Comparison of ENCODE assay signal across 9 mouse cellular contexts in the genomic region with DNA sequence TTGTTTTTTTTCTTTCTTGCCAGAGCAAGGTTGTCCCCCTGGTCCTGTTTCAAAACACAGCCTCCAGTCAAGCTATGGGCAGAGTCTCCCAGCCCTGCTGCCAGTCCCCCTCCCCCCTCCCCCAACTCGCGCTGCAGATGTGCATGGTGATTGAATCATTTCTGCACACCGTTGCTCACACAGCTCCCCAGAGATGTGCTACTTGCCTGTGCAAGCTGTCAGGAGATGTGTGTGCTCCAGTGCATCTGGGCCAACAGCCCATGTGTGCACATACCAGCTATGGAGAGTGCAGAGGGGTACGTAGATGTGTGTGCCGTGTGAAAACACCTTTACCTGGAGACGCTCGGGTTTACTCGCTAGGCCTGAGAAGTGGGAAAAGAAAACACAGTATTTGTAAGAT.
DNase-seq lines count a peak whose midpoint lies in the region; ATAC-seq and TF ChIP-seq lines count a peak whose summit lies in the region.
"Had no signal": no experiment of that assay in that cellular context is flagged by ENCODE, and none has a peak within 500 bp of the region (broad histone marks: within the 10 kb centered on the region; RNA-seq: fewer than 3 reads in every experiment).

No protein-coding gene starts in this region.

- H3K4me3 ChIP-seq in kidney, embryonic 16.5 days (ENCODE audit: low read length), result no peak overlapping the region
- no peak overlapping the region for H3K4me3 ChIP-seq in embryonic facial prominence, embryonic 14.5 days (ENCODE audit: low read depth, low read length)
- H3K4me3 ChIP-seq in hindbrain, embryonic 12.5 days, result no peak overlapping the region
- H3K4me3 ChIP-seq in midbrain, postnatal 0 days (ENCODE audit: low read depth, low read length), result no peak overlapping the region

- 0 out of 2 replicates have a peak overlapping the region, but pooled peaks have one; percentile 32 for H3K9ac ChIP-seq in kidney, embryonic 16.5 days (replicated peaks; ENCODE audit: low read length)
- no peak overlapping the region for H3K9ac ChIP-seq in embryonic facial prominence, embryonic 14.5 days (ENCODE audit: low read depth, low read length)
- no peak overlapping the region for H3K9ac ChIP-seq in hindbrain, embryonic 12.5 days
- peak overlapping the region; percentile 14; the same call in 1 of the 2 replicates for H3K9ac ChIP-seq in midbrain, postnatal 0 days (replicated peaks; ENCODE audit: low read length, poor library complexity, severe bottlenecking)

- no peaks in the 10 kb centered on the region for H3K9me3 ChIP-seq in kidney, embryonic 16.5 days (ENCODE audit: low read length)
- no peaks in the 10 kb centered on the region for H3K9me3 ChIP-seq in embryonic facial prominence, embryonic 14.5 days (ENCODE audit: control insufficient read depth, low read length)
- H3K9me3 ChIP-seq in hindbrain, embryonic 12.5 days (replicated peaks), result no peaks in the 10 kb centered on the region
- no peaks in the 10 kb centered on the region for H3K9me3 ChIP-seq in midbrain, postnatal 0 days (ENCODE audit: low read length)

- no peak for DNase-seq in kidney, postnatal 4 days
- DNase-seq in embryonic facial prominence, embryonic 14.5 days (ENCODE audit: low spot score), result no peak
- peak; percentile 51 for DNase-seq in midbrain, postnatal 0 days (ENCODE audit: low spot score)
- DNase-seq in Muller cell, postnatal 12 days (ENCODE audit: inconsistent ontology term), result no peak
- no peak for DNase-seq in left cerebral cortex, postnatal 10 days (ENCODE audit: extremely low spot score in 1 of 2, low spot score in 2 of 2)

- no peak for TF ChIP-seq CTCF in midbrain, postnatal 0 days (IDR thresholded peaks at IDR 0.05)

- 66% methylated on average over 8 of the region's 8 CpGs for WGBS in kidney, embryonic 16.5 days
- 52% methylated on average over 8 of the region's 8 CpGs for WGBS in embryonic facial prominence, embryonic 14.5 days
- 56% methylated on average over 8 of the region's 8 CpGs for WGBS in hindbrain, embryonic 12.5 days
- WGBS in midbrain, postnatal 0 days, result 57% methylated on average over 8 of the region's 8 CpGs

- H3K27ac ChIP-seq in kidney, embryonic 16.5 days (ENCODE audit: low read length), result no peak overlapping the region
- peak overlapping the region; percentile 61; the same call in 1 of the 2 replicates for H3K27ac ChIP-seq in embryonic facial prominence, embryonic 14.5 days (replicated peaks; ENCODE audit: low read depth, low read length)
- peak overlapping the region; percentile 81 for H3K27ac ChIP-seq in hindbrain, embryonic 12.5 days
- no peak overlapping the region for H3K27ac ChIP-seq in midbrain, postnatal 0 days (ENCODE audit: low read depth, low read length)
- H3K27ac ChIP-seq: macrophage had no signal

- no peak for ATAC-seq in kidney, embryonic 16.5 days (ENCODE audit: low FRiP score, low TSS enrichment)
- no peak for ATAC-seq in embryonic facial prominence, embryonic 14.5 days (ENCODE audit: low read depth)
- peak; percentile 56 for ATAC-seq in hindbrain, embryonic 12.5 days (ENCODE audit: low FRiP score)
- no peak for ATAC-seq in midbrain, postnatal 0 days (ENCODE audit: low FRiP score)
- ATAC-seq: activated CD4-positive, CD25-positive, alpha-beta regulatory T cell, adult 4 months had no signal

- H3K36me3 ChIP-seq in kidney, embryonic 16.5 days (ENCODE audit: insufficient read depth, low read length), result peaks cover 3% of the 10 kb centered on the region; the same call in 1 of the 2 replicates
- 0 out of 2 replicates have a peak, but pooled peaks cover under 1% of the 10 kb centered on the region for H3K36me3 ChIP-seq in embryonic facial prominence, embryonic 14.5 days (ENCODE audit: control insufficient read depth, insufficient read depth, low read length)
- peaks cover 13% of the 10 kb centered on the region for H3K36me3 ChIP-seq in hindbrain, embryonic 12.5 days
- H3K36me3 ChIP-seq in midbrain, postnatal 0 days (ENCODE audit: insufficient read depth, low read length), result no peaks in the 10 kb centered on the region

- H3K4me2 ChIP-seq in kidney, embryonic 16.5 days (replicated peaks; ENCODE audit: low read depth, low read length), result no peak overlapping the region
- no peak overlapping the region for H3K4me2 ChIP-seq in embryonic facial prominence, embryonic 14.5 days (ENCODE audit: low read depth, low read length)
- H3K4me2 ChIP-seq in hindbrain, embryonic 12.5 days (replicated peaks), result no peak overlapping the region
- H3K4me2 ChIP-seq in midbrain, postnatal 0 days (ENCODE audit: low read depth, low read length, poor library complexity, severe bottlenecking), result no peak overlapping the region

- no peaks in the 10 kb centered on the region for H3K27me3 ChIP-seq in kidney, embryonic 16.5 days (ENCODE audit: insufficient read depth, low read length)
- no peaks in the 10 kb centered on the region for H3K27me3 ChIP-seq in embryonic facial prominence, embryonic 14.5 days (replicated peaks; ENCODE audit: control insufficient read depth, insufficient read depth, low read length)
- no peaks in the 10 kb centered on the region for H3K27me3 ChIP-seq in hindbrain, embryonic 12.5 days
- H3K27me3 ChIP-seq in midbrain, postnatal 0 days (ENCODE audit: insufficient read depth, low read length), result no peaks in the 10 kb centered on the region

- intact Hi-C loops in left cerebral cortex, postnatal 10 days (cut with DNase I), result loop anchor here (2.0 to 10.0 kb wide), 5 partner anchors 102 to 1064 kb away; no protein-coding TSS in a partner anchor

- H3K4me1 ChIP-seq in kidney, embryonic 16.5 days (ENCODE audit: insufficient read depth, low read length), result peaks cover 39% of the 10 kb centered on the region
- peaks cover 11% of the 10 kb centered on the region for H3K4me1 ChIP-seq in embryonic facial prominence, embryonic 14.5 days (ENCODE audit: control insufficient read depth, insufficient read depth, low read length)
- H3K4me1 ChIP-seq in hindbrain, embryonic 12.5 days, result peaks cover 47% of the 10 kb centered on the region
- H3K4me1 ChIP-seq in midbrain, postnatal 0 days (ENCODE audit: insufficient read depth, low read length), result peaks cover 4% of the 10 kb centered on the region; the same call in 1 of the 2 replicates

Comparison
In these comparisons a context has a peak if more than half of its experiments do, and no peak if none do; other contexts are left out.
1. H3K27ac ChIP-seq: peak in embryonic facial prominence, embryonic 14.5 days (single experiment) and hindbrain, embryonic 12.5 days (single experiment); none in kidney, embryonic 16.5 days (single experiment) and midbrain, postnatal 0 days (single experiment).
2. H3K9ac ChIP-seq: peak in kidney, embryonic 16.5 days (single experiment) and midbrain, postnatal 0 days (single experiment); none in embryonic facial prominence, embryonic 14.5 days (single experiment) and hindbrain, embryonic 12.5 days (single experiment).